Mouse (Mus musculus): ENCODE measurements at regions not wholly inside any gene's neighbourhood (a gene's known extent, or its start where the extent isn't known, plus 50 kb on each side); places are given as distances from the start of the nearest gene placed in this dataset.
"Not testable (repeated sequence)": the region's sequence is repeated elsewhere in the genome, so short reads cannot be mapped to it uniquely, and the experiment has no call there.

- not testable (repeated sequence) for H3K27ac ChIP-seq (ENCODE audit: insufficient read depth, low read length); H3K4me3 ChIP-seq (ENCODE audit: insufficient read depth, low read length); H3K4me1 ChIP-seq (ENCODE audit: control insufficient read depth, insufficient read depth, low read length)
These were observed 124.7 kb upstream of the Fgf14 start for GRCm38 (mm10) chr14:124801589-124801988.

GRCm38 (mm10) chr14:124800421-124800820 lies 123.5 kb upstream of the Fgf14 start:
- no peaks in the 10 kb centered on the region for H3K4me1 ChIP-seq (ENCODE audit: control insufficient read depth, insufficient read depth, low read length)
- TF ChIP-seq POLR2A (IDR thresholded peaks at IDR 0.05; ENCODE audit: low read depth, low read length), result no peak
- no peak for TF ChIP-seq CTCF (IDR thresholded peaks at IDR 0.05; ENCODE audit: borderline replicate concordance, insufficient read depth, low read length)
- H3K4me3 ChIP-seq (ENCODE audit: insufficient read depth, low read length), result no peak overlapping the region
- H3K27ac ChIP-seq (ENCODE audit: insufficient read depth, low read length), result no peak overlapping the region

GRCm38 (mm10) chr14:124775402-124775801 lies 98.5 kb upstream of the Fgf14 start:
- H3K27ac ChIP-seq (ENCODE audit: insufficient read depth, low read length), result no peak overlapping the region
- no peaks in the 10 kb centered on the region for H3K4me1 ChIP-seq (ENCODE audit: control insufficient read depth, insufficient read depth, low read length)
- H3K4me3 ChIP-seq (ENCODE audit: insufficient read depth, low read length), result no peak overlapping the region
- TF ChIP-seq CTCF (IDR thresholded peaks at IDR 0.05; ENCODE audit: borderline replicate concordance, insufficient read depth, low read length) (no peak), POLR2A (IDR thresholded peaks at IDR 0.05; ENCODE audit: low read depth, low read length) (no peak)

- no peak overlapping the region for H3K27ac ChIP-seq (ENCODE audit: insufficient read depth, low read length)
- no peak for TF ChIP-seq CTCF (IDR thresholded peaks at IDR 0.05; ENCODE audit: borderline replicate concordance, insufficient read depth, low read length)
- TF ChIP-seq POLR2A (IDR thresholded peaks at IDR 0.05; ENCODE audit: low read depth, low read length), result no peak
These were observed 91.1 kb upstream of the Fgf14 start for GRCm38 (mm10) chr14:124767996-124768395.

GRCm38 (mm10) chr14:124767234-124767633 lies 90.3 kb upstream of the Fgf14 start:
- Histone ChIP-seq H3K4me3 (ENCODE audit: insufficient read depth, low read length) (no peak overlapping the region), H3K27ac (ENCODE audit: insufficient read depth, low read length) (no peak overlapping the region), H3K4me1 (ENCODE audit: control insufficient read depth, insufficient read depth, low read length) (no peaks in the 10 kb centered on the region)
- TF ChIP-seq POLR2A (IDR thresholded peaks at IDR 0.05; ENCODE audit: low read depth, low read length) (no peak), CTCF (IDR thresholded peaks at IDR 0.05; ENCODE audit: borderline replicate concordance, insufficient read depth, low read length) (no peak)

More at GRCm38 (mm10) chr14:124767996-124768395, 91.1 kb upstream of the Fgf14 start:
- H3K4me3 ChIP-seq (ENCODE audit: insufficient read depth, low read length), result no peak overlapping the region
- H3K4me1 ChIP-seq (ENCODE audit: control insufficient read depth, insufficient read depth, low read length), result no peaks in the 10 kb centered on the region

DNA sequence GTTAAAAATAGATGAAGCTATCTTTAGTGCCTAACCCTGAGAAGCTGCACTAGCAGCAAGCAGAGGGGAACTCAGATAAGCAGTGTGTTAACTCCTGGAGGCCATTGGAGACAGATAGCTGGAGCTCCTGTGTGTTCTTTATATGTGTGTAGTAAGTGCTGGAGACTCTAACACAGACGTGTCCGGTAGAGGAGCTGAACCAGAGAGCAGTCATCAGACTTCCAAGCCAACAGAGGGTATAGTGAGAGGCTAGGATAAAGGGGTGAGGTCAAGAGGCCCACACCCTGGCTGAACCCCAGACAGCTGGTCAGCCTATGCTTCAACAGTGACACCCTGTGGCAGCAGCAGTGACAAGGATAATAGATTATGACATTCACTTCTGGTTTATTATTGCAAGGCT lies 65.6 kb upstream of the Fgf14 start:
- no peak overlapping the region for H3K27ac ChIP-seq (ENCODE audit: insufficient read depth, low read length)
- TF ChIP-seq CTCF (IDR thresholded peaks at IDR 0.05; ENCODE audit: borderline replicate concordance, insufficient read depth, low read length) (peak; percentile 10; the same call in 1 of the 2 replicates), POLR2A (IDR thresholded peaks at IDR 0.05; ENCODE audit: low read depth, low read length) (no peak)
- H3K4me1 ChIP-seq (ENCODE audit: control insufficient read depth, insufficient read depth, low read length), result no peaks in the 10 kb centered on the region
- no peak overlapping the region for H3K4me3 ChIP-seq (ENCODE audit: insufficient read depth, low read length)
